Mouse (Mus musculus): ENCODE data around the gene Spata21. TPM values are rescaled to one million over a fixed set of nuclear protein-coding genes. Genes with fewer than 3 reads are reported as not detected.
A peak's percentile ranks its signal among the peaks of the same experiment; 100 is the strongest.

Gene Spata21
- polyA plus RNA-seq, 1 experiment from 2014 or later: 0.43 TPM

DNA sequence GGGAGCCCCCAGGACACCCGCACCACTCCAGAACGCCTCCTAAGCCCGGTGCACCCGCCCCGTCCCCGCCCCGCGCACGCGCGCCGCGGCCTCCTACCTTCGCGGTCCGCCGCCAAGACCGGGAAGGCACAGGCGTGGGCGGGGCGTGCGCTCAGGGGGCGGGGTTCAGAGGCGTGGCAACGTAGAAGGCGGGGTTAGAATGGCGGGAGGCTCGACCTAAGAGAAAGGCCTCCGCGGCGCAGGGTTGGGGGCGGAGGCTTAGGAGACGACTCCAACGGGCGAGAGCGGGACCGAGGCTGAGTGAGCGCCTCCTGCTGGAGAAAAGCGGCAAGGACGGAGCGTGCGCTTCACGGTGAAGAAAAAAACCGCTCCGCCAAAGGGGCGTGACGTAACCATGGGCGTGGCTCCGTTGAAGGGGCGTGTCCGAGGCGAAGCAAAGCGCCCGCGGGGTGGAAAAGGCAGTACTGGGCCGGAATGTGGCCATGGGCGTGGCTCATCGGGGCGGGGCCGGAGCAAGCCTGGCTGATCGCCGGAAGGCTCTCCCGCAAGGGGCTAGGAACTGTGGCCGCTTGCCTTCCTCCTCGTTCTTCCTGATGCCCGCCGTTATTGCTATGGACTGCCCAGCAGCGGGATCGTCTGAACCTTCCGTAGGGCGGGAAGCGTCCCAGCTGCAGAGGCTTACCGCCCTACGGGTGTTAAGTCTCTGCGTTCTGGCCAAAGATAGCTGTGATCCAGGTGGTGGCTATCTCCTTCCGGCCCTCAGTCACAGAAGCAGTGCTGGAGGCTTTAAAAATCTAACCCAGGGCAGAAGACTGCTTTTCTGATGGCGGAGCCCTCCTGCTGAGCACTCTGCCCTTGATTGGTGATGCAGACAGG is 27.5 kb upstream of the Spata21 start, which contains the start of gene Crocc:
Gene Crocc (minus strand): TSS at position 125 of the 876 bp plus-strand sequence.
- WGBS: under 1% methylated on average over 77 of the region's 77 CpGs
- Histone ChIP-seq H3K4me2 (peak within 1 kb of the TSS; percentile 77), H3K9ac (peak within 1 kb of the TSS; percentile 63), H3K27me3 (no peaks in the 10 kb centered on the region), H3K9me3 (no peaks in the 10 kb centered on the region), H3K27ac (replicated peaks) (peak within 1 kb of the TSS; percentile 86), H3K4me3 (peak within 1 kb of the TSS; percentile 55), H3K36me3 (peaks cover under 1% of the 10 kb centered on the region; the same call in 1 of the 2 replicates), H3K4me1 (replicated peaks) (peaks cover 21% of the 10 kb centered on the region)
- peak; percentile 94 for ATAC-seq (ENCODE audit: low FRiP score, low read depth)

DNA sequence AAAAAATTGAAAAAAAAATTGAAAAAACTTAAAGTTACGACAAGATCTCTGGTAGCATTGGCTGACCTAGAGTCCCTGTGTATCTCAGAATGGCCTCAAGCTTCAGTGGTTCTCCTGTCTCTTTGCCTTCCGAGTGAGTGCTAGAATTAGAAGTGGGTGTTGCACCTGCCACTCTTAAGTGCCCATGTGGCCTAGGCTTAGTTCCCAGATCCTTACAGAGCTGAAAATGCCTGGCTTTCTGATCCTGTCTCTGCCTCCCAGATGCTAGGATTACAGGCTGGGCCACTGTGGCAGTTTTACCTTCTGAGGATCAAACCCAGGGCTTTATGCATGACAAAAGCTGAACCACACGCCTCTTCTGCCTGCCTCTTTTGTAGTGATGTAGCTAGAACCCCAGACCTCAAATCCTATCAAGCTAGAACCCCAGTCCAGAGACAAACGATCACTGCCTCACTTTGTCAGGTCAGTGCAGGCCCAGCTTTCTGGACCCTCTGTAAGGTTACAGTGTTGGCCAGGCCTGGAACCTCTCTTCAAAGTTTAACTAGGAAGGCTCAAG is 24.0 kb upstream of the Spata21 start:
- Histone ChIP-seq H3K27ac (replicated peaks) (no peak overlapping the region), H3K36me3 (peaks cover 29% of the 10 kb centered on the region), H3K27me3 (no peaks in the 10 kb centered on the region), H3K9me3 (no peaks in the 10 kb centered on the region), H3K4me1 (replicated peaks) (peaks cover 31% of the 10 kb centered on the region), H3K9ac (no peak overlapping the region), H3K4me3 (no peak overlapping the region), H3K4me2 (no peak overlapping the region)
- no peak for ATAC-seq (ENCODE audit: low FRiP score, low read depth)
- 84% methylated on average over 4 of the region's 4 CpGs for WGBS

DNA sequence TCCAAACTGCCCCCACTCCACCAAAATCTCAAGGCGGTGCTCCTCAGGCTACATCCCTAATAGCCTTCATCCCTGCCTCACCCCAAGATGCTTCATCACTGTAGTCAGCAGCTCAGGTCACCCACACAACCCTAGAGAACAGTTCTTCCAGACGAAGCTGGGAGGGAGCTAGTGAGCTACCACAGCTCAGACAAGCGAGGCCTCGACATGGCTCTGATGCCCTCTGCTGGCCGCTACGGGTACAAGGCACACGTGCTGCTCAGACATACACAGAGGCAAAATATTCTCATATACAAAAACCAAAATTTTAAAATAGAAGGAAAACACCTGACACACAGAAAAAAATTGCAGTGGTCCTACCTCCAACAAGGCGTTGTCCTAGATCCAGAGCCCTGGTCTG is 23.0 kb upstream of the Spata21 start:
- H3K27me3 ChIP-seq: no peaks in the 10 kb centered on the region
- ATAC-seq (ENCODE audit: low FRiP score, low read depth): no peak
- 3% methylated on average over 8 of the region's 8 CpGs for WGBS

DNA sequence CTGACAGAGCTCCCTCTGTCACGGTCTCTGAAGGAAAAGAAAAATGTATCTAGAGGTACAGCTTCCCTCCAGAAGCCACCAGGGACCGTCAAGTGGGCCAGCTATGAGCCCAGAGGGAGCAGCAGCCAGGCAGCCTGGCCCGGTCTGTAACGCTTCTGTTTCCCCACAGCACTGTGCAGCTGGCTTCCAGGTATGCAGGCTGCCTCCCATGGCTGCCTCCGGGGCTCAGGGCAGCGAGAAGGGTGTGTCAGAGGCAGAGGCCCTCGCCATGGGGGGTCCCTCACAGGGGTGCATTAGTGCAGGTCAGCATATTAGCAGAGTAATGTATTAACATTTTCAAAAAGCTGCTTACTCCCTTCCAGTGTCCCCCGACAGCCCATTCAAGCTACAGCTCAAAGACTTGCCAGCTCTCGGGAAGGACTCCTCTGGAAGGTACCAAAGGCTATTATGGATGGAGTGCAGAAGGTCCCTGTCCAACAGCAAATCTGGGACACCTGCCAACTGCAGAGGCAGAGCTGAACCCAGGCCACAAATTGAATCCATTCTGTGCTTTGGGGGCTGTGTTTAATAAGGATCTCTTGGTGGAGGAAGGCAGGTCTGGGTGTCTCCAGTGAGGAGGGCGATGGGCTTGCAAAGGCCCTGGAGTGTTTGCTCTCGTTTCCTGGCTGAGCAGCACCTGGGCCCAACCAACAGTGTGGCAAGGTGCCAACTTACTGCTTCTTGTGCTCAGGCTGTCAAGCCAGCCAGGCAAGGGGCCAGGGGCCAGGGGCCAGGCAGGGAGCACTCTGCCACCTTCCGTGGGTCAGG is 21.2 kb upstream of the Spata21 start:
- peak overlapping the region; percentile 49 for H3K27ac ChIP-seq (replicated peaks)
- 65% methylated on average over 12 of the region's 12 CpGs for WGBS
- H3K4me1 ChIP-seq (replicated peaks): peaks cover 16% of the 10 kb centered on the region
- no peaks in the 10 kb centered on the region for H3K9me3 ChIP-seq
- no peak for ATAC-seq (ENCODE audit: low FRiP score, low read depth)
- no peak overlapping the region for H3K4me2 ChIP-seq
- H3K36me3 ChIP-seq: peaks cover 47% of the 10 kb centered on the region
- no peaks in the 10 kb centered on the region for H3K27me3 ChIP-seq
- H3K9ac ChIP-seq: no peak overlapping the region
- no peak overlapping the region for H3K4me3 ChIP-seq

More for the DNA sequence above, 23.0 kb upstream of the Spata21 start:
- no peak overlapping the region for H3K4me3 ChIP-seq
- H3K36me3 ChIP-seq: peaks cover 36% of the 10 kb centered on the region
- H3K9ac ChIP-seq: no peak overlapping the region
- no peak overlapping the region for H3K4me2 ChIP-seq
- no peaks in the 10 kb centered on the region for H3K9me3 ChIP-seq
- peaks cover 22% of the 10 kb centered on the region for H3K4me1 ChIP-seq (replicated peaks)
- 0 out of 2 replicates have a peak overlapping the region, but pooled peaks have one; percentile 10 for H3K27ac ChIP-seq (replicated peaks)

DNA sequence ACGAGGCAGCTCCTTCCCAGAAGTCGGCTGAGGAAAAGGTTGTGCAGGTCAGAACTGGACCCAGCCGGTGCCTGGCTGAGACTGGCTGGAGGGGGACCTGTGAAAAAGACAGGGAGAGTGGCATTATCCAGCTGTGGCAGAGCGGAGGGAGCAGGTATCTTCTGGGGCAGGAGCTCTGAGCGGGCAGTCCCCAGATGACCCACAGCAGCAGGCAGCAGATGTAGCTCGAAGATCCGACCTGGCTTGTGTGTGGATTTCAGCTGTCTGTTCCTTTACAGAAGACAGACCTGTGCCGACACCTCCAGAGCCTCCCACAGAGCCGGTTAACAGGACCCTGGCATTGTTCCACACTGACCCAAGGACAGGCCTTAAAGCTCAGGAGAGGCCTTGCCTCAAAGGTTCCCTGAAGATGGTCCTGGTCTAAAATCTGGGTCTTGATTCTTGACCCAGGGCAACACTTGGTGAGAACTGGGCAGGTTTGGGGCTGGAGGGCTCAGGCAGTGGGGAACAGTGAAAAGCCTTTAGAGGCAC is 20.6 kb upstream of the Spata21 start:
- no peak overlapping the region for H3K4me3 ChIP-seq
- no peaks in the 10 kb centered on the region for H3K27me3 ChIP-seq
- peaks cover 53% of the 10 kb centered on the region for H3K36me3 ChIP-seq
- ATAC-seq (ENCODE audit: low FRiP score, low read depth): no peak
- H3K27ac ChIP-seq (replicated peaks): peak overlapping the region; percentile 49; the same call in 1 of the 2 replicates
- no peak overlapping the region for H3K4me2 ChIP-seq
- WGBS: 81% methylated on average over 9 of the region's 9 CpGs
- H3K9ac ChIP-seq: no peak overlapping the region
- H3K4me1 ChIP-seq (replicated peaks): peaks cover 16% of the 10 kb centered on the region
- H3K9me3 ChIP-seq: no peaks in the 10 kb centered on the region

DNA sequence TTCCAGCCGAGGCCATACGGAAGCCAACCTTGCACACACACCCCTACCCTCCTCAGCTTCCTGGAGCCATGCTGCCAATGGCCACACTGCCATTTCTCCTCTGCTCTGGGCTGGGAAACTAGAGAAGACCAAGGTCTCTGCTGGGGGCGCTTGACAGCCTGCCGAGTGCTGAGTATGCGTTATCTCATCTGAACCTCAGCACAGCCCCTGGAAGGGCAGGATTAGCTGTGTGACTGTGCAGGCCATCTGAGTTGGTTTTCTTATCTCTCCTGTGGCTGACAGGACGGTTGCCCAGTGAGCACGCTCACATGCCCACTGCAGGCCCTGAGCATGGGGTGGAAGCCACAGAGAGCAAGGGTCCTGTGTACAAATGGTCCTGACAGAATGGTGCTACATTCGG is 19.5 kb upstream of the Spata21 start:
- WGBS: 94% methylated on average over 8 of the region's 8 CpGs
- no peak for ATAC-seq (ENCODE audit: low FRiP score, low read depth)
- peaks cover 63% of the 10 kb centered on the region for H3K36me3 ChIP-seq

DNA sequence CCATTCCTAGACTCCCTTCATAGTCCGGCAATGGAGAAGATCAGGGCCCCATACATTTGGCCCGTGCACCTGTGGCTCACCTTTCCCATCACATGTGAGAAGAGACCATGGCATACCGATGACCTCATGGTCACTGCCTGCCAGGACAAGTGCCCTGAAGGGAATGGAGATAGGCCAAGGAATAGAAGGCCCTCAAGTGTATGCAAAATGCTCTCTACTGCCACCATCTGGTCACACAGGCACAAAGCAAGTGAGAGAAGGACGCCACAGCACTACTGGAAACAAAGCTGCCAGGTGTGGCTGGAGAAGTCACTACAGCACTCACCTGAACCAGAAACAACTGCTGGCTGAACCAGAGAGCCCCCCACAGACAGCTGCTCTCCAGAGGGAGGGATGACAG is 18.4 kb upstream of the Spata21 start:
- peaks cover 67% of the 10 kb centered on the region for H3K36me3 ChIP-seq
- no peak for ATAC-seq (ENCODE audit: low FRiP score, low read depth)
- peaks cover 22% of the 10 kb centered on the region for H3K4me1 ChIP-seq (replicated peaks)
- H3K27ac ChIP-seq (replicated peaks): no peak overlapping the region
- H3K9ac ChIP-seq: no peak overlapping the region
- H3K4me2 ChIP-seq: no peak overlapping the region
- H3K4me3 ChIP-seq: no peak overlapping the region
- H3K27me3 ChIP-seq: no peaks in the 10 kb centered on the region
- H3K9me3 ChIP-seq: no peaks in the 10 kb centered on the region
- WGBS: 56% methylated on average over 4 of the region's 4 CpGs

More for the DNA sequence above, 19.5 kb upstream of the Spata21 start:
- Histone ChIP-seq H3K4me1 (replicated peaks) (peaks cover 16% of the 10 kb centered on the region), H3K27ac (replicated peaks) (no peak overlapping the region), H3K4me3 (no peak overlapping the region), H3K27me3 (no peaks in the 10 kb centered on the region), H3K9me3 (no peaks in the 10 kb centered on the region), H3K9ac (no peak overlapping the region), H3K4me2 (no peak overlapping the region)

DNA sequence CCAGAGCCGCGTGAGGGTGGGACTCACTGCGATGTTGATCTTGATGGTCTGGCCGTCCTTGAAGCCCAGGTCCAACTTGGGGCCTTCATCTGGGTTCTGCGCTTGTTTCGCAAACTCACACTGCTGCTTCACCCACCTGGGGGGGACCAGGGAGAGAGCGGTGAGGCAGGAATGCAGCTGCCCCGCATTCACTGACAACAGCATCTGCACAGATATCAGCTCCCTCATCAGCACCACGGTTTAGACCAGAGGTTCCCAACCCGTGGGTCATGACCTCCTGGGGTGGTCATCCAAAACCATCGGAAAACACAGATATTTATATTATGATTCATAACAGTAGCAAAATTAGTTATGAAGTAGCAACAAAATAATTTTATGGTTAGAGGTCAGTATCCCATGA is 15.6 kb upstream of the Spata21 start:
- H3K36me3 ChIP-seq: peaks cover 50% of the 10 kb centered on the region
- WGBS: 93% methylated on average over 11 of the region's 11 CpGs
- H3K4me1 ChIP-seq (replicated peaks): peaks cover 22% of the 10 kb centered on the region
- no peak overlapping the region for H3K4me3 ChIP-seq
- H3K27ac ChIP-seq (replicated peaks): no peak overlapping the region
- ATAC-seq (ENCODE audit: low FRiP score, low read depth): no peak
- no peak overlapping the region for H3K9ac ChIP-seq
- H3K27me3 ChIP-seq: no peaks in the 10 kb centered on the region
- H3K9me3 ChIP-seq: no peaks in the 10 kb centered on the region
- no peak overlapping the region for H3K4me2 ChIP-seq

DNA sequence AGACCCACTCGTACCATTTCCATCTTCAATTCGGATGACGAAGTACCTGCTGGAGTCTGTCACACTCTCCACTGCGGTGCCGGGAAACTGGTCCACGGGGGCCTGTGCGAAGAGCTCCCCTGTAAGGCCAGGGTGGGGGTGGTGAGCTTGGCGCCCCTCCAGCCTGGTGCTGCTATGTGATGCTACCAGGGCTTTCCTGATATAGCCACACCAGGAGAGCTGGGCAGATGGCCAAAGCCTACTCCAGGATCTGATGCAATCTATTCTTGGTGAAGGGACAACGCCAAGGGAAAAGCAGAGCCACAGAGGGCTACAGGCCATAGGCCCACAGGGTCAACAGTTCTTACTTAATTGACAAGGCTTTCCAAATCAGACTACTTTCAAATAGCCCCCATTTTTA is 14.5 kb upstream of the Spata21 start:
- H3K9me3 ChIP-seq: no peaks in the 10 kb centered on the region
- WGBS: 79% methylated on average over 9 of the region's 9 CpGs
- no peak overlapping the region for H3K4me2 ChIP-seq

DNA sequence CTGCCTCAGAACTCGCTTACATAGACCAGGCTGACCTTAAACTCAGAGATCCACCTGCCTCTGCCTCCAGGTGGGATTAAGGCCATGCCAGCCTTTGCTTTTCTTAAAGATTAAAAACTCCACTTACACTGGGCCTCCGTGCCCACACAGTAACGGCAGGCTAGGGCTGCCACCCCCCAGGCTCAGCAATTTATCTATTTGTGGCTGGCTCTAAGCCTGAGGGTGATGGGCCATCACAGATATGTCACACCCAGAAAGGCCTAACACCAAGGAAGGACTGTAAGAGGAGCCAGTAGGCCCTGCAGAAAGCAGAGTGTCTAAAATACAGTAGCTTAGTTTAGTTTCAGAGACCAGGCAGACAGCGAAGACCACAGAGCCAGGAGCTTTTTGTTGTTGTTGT is 14.0 kb upstream of the Spata21 start:
- Histone ChIP-seq H3K4me1 (replicated peaks) (peaks cover 22% of the 10 kb centered on the region), H3K36me3 (peaks cover 39% of the 10 kb centered on the region), H3K27me3 (no peaks in the 10 kb centered on the region), H3K4me2 (no peak overlapping the region), H3K27ac (replicated peaks) (no peak overlapping the region), H3K9ac (no peak overlapping the region), H3K4me3 (no peak overlapping the region), H3K9me3 (no peaks in the 10 kb centered on the region)
- ATAC-seq (ENCODE audit: low FRiP score, low read depth): no peak
- WGBS: 94% methylated on average over 4 of the region's 4 CpGs

More for the DNA sequence above, 14.5 kb upstream of the Spata21 start:
- no peak for ATAC-seq (ENCODE audit: low FRiP score, low read depth)
- no peak overlapping the region for H3K9ac ChIP-seq
- H3K27me3 ChIP-seq: no peaks in the 10 kb centered on the region
- H3K36me3 ChIP-seq: peaks cover 43% of the 10 kb centered on the region
- no peak overlapping the region for H3K27ac ChIP-seq (replicated peaks)
- H3K4me3 ChIP-seq: no peak overlapping the region
- peaks cover 22% of the 10 kb centered on the region for H3K4me1 ChIP-seq (replicated peaks)

DNA sequence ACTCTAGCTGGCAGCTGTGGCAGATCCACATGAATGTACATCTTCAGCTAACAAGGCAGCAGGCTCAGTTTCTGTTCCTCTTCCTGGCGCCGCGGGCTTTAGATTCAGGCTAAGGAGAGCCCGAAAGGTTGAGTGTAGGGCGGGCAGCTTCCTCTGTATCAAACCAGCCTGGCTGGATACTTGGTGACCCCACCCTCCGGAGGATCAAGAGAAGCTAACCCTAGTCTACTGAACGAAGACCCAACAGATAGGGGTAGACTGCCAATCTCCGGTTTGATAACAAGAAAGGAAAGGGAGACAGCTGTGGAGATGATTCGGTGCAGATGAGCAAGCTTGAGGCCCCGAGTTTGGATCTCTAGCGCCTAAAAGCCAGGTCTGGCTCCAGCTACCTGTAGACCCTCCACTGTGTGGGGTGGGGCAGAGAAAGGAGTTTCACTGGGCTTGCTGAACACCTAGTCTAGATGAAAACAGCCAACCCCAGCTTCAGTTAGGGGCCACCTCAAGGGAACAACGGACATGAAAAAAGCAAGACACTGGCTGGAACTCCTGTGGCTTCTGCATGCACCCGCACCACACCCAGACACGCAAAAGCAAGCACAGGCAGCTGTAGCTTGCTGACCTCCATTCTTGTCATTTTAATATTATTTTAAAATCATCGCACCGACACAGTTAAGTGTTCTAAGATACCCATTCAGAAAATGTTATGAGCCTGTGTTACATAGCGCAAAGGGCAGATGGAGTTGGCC is 11.2 kb upstream of the Spata21 start:
- H3K27ac ChIP-seq (replicated peaks): no peak overlapping the region
- peaks cover 19% of the 10 kb centered on the region for H3K36me3 ChIP-seq
- H3K9ac ChIP-seq: peak overlapping the region; percentile 94
- ATAC-seq (ENCODE audit: low FRiP score, low read depth): no peak
- peak overlapping the region; percentile 83 for H3K4me2 ChIP-seq
- no peaks in the 10 kb centered on the region for H3K9me3 ChIP-seq
- peak overlapping the region; percentile 84 for H3K4me3 ChIP-seq
- peaks cover 22% of the 10 kb centered on the region for H3K4me1 ChIP-seq (replicated peaks)
- 83% methylated on average over 17 of the region's 17 CpGs for WGBS
- H3K27me3 ChIP-seq: no peaks in the 10 kb centered on the region
